Mouse (Mus musculus): ENCODE results near the gene Dnajb11.

The Dnajb11 gene

GRCm38 (mm10) chr16:22881487-22881886, 23.8 kb downstream of the Dnajb11 start:
- no peak for DNase-seq (ENCODE audit: low read depth, low spot score)

- peak; percentile 23 for DNase-seq (ENCODE audit: low read depth, low spot score)
These were observed 25.8 kb downstream of the Dnajb11 start for GRCm38 (mm10) chr16:22883441-22883840.

GRCm38 (mm10) chr16:22885356-22885755, 27.7 kb downstream of the Dnajb11 start:
- peak; percentile 5 for DNase-seq (ENCODE audit: low read depth, low spot score)

- no peak for DNase-seq (ENCODE audit: low read depth, low spot score)
These were observed 29.1 kb downstream of the Dnajb11 start for GRCm38 (mm10) chr16:22886726-22887125.

GRCm38 (mm10) chr16:22888835-22889234, 31.2 kb downstream of the Dnajb11 start:
- no peak for DNase-seq (ENCODE audit: low read depth, low spot score)

GRCm38 (mm10) chr16:22889716-22890115, 32.1 kb downstream of the Dnajb11 start:
- no peak for DNase-seq (ENCODE audit: low read depth, low spot score)

GRCm38 (mm10) chr16:22890683-22891510, 33.3 kb downstream of the Dnajb11 start, which contains the start of gene Ahsg:
Gene Ahsg (plus strand): TSS chr16:22891277.
- DNase-seq (ENCODE audit: low read depth, low spot score) = no peak

- no peak for DNase-seq (ENCODE audit: low read depth, low spot score)
These were observed 34.1 kb downstream of the Dnajb11 start for GRCm38 (mm10) chr16:22891733-22892154.

- DNase-seq (ENCODE audit: low read depth, low spot score) = no peak
These were observed 36.5 kb downstream of the Dnajb11 start for GRCm38 (mm10) chr16:22894095-22894494.

GRCm38 (mm10) chr16:22896618-22897017, 39.0 kb downstream of the Dnajb11 start:
- no peak for DNase-seq (ENCODE audit: low read depth, low spot score)

GRCm38 (mm10) chr16:22899346-22899745, 41.7 kb downstream of the Dnajb11 start:
- no peak for DNase-seq (ENCODE audit: low read depth, low spot score)

- no peak for DNase-seq (ENCODE audit: low read depth, low spot score)
These were observed 42.4 kb downstream of the Dnajb11 start for GRCm38 (mm10) chr16:22899866-22900570.

- no peak for DNase-seq (ENCODE audit: low read depth, low spot score)
These were observed 43.7 kb downstream of the Dnajb11 start for GRCm38 (mm10) chr16:22901326-22901725.

- DNase-seq (ENCODE audit: low read depth, low spot score) = no peak
These were observed 51.6 kb downstream of the Dnajb11 start for GRCm38 (mm10) chr16:22909290-22909689.

- no peak for DNase-seq (ENCODE audit: low read depth, low spot score)
These were observed 54.3 kb downstream of the Dnajb11 start for GRCm38 (mm10) chr16:22911986-22912385.

- DNase-seq (ENCODE audit: low read depth, low spot score) = no peak
These were observed 55.2 kb downstream of the Dnajb11 start for GRCm38 (mm10) chr16:22912886-22913285.

- no peak for DNase-seq (ENCODE audit: low read depth, low spot score)
These were observed 56.6 kb downstream of the Dnajb11 start for GRCm38 (mm10) chr16:22914276-22914675.

GRCm38 (mm10) chr16:22918034-22918433, 60.4 kb downstream of the Dnajb11 start, which contains the start of gene Fetub:
Gene Fetub (plus strand): TSS chr16:22918334.
- no peak for DNase-seq (ENCODE audit: low read depth, low spot score)

GRCm38 (mm10) chr16:22918664-22919312, 61.1 kb downstream of the Dnajb11 start:
- DNase-seq (ENCODE audit: low read depth, low spot score) = no peak

- peak; percentile 11 for DNase-seq (ENCODE audit: low read depth, low spot score)
These were observed 62.6 kb downstream of the Dnajb11 start for GRCm38 (mm10) chr16:22919971-22920854.

- DNase-seq (ENCODE audit: low read depth, low spot score) = no peak
These were observed 64.1 kb downstream of the Dnajb11 start for GRCm38 (mm10) chr16:22921761-22922160.
